Mouse (Mus musculus) heart, embryonic 15.5 days (tissue): ENCODE measurements at regions not wholly inside any gene's neighbourhood (a gene's known extent, or its start where the extent isn't known, plus 50 kb on each side); places are given as distances from the start of the nearest gene placed in this dataset.

Experiments used
- ATAC-seq: fragments of 200-750 bp; cut with Nextera tagmentation; replicated peaks from 2 replicates; pipeline ENCODE4 v1.8.0; 2017; ENCODE audit warnings: low read depth, moderate TSS enrichment; ENCODE audit not compliant: insufficient number of reproducible peaks, insufficient read depth, low FRiP score
- H3K27ac ChIP-seq: fragments of 300-500 bp; sonication (generic); 2 replicates; pipeline ENCODE4 v1.5.1; 2015; ENCODE audit warnings: mild to moderate bottlenecking, inconsistent platforms
- H3K27me3 ChIP-seq: fragments of 300-500 bp; sonication (generic); 2 replicates; pipeline ENCODE4 v1.6.1; 2015; ENCODE audit warnings: inconsistent platforms
- H3K36me3 ChIP-seq: fragments of 300-500 bp; sonication (generic); 2 replicates; pipeline ENCODE4 v1.6.1; 2015; ENCODE audit warnings: mild to moderate bottlenecking, inconsistent platforms
- H3K4me1 ChIP-seq: fragments of 300-500 bp; sonication (generic); replicated peaks from 2 replicates; pipeline ENCODE4 v1.6.1; 2015; ENCODE audit warnings: inconsistent platforms
- H3K4me2 ChIP-seq: fragments of 300-500 bp; sonication (generic); 2 replicates; pipeline ENCODE4 v1.6.1; 2015; ENCODE audit warnings: inconsistent platforms, mild to moderate bottlenecking, moderate library complexity
- H3K4me3 ChIP-seq: fragments of 300-500 bp; sonication (generic); 2 replicates; pipeline ENCODE4 v1.5.1; 2015; ENCODE audit warnings: mild to moderate bottlenecking, inconsistent platforms
- H3K9ac ChIP-seq: fragments of 300-500 bp; sonication (generic); 2 replicates; pipeline ENCODE4 v1.6.1; 2015; ENCODE audit warnings: mild to moderate bottlenecking, inconsistent platforms
- H3K9me3 ChIP-seq: fragments of 300-500 bp; sonication (generic); replicated peaks from 2 replicates; pipeline ENCODE4 v1.6.1; 2016; ENCODE audit warnings: inconsistent platforms
- WGBS: fragments of 180-500 bp; shearing (Covaris S2); methylation state at CpG from one replicate; pipeline ENCODE4 v1.1.7; 2015; ENCODE audit warnings: mixed read lengths; 5-methylcytosine and 5-hydroxymethylcytosine counted together

DNA sequence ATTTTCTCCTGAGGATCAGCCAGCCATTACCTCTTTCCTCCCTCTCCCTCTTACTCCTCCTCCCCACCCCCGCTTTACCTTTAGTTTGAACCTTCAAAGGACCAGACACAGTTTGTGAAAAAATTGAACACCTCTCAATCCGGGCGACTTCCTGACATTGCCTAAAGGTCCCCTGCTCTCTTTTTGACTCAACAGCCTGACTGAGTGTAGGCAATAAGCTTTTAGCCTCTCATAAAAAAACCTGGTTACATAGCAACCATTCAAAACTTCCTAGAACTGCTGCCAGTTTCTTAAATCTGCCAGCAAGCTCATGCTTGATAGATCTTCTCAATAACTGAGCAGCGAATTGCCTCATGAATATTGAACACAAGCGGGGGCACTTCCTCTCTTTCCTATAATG, 71.7 kb downstream of the Zfp945 start:
- H3K27me3 ChIP-seq: no peaks in the 10 kb centered on the region
- H3K4me2 ChIP-seq: no peak overlapping the region
- H3K4me3 ChIP-seq: no peak overlapping the region
- no peak overlapping the region for H3K9ac ChIP-seq
- no peaks in the 10 kb centered on the region for H3K4me1 ChIP-seq
- no peak for ATAC-seq
- H3K27ac ChIP-seq: no peak overlapping the region
- no peaks in the 10 kb centered on the region; the same call in 1 of the 2 replicates for H3K9me3 ChIP-seq
- no peaks in the 10 kb centered on the region; the same call in 1 of the 2 replicates for H3K36me3 ChIP-seq
- WGBS: 77% methylated on average over 5 of the region's 5 CpGs

DNA sequence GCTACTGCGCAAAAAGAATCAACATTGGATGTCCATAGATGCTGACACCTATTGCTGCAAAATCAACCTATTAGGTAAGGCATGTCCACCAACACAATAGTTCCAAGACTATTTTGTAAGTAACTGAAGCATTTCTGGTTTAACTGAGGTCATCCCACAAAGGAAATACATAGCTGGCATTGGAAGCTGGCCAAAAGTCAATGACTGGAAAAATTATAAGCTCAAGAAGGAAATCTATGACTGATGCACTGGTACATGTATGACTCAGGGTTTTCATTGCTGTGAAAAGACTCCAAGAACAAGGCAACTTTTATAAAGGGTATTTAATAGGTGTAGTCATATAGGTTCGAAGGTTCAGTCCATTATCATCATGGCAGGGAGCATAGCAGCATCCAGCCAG, 82.5 kb downstream of the Zfp945 start:
- no peak overlapping the region for H3K4me2 ChIP-seq
- H3K36me3 ChIP-seq: peaks cover 21% of the 10 kb centered on the region
- 89% methylated on average over 2 of the region's 2 CpGs for WGBS
- no peak overlapping the region for H3K9ac ChIP-seq
- H3K27me3 ChIP-seq: no peaks in the 10 kb centered on the region
- no peak overlapping the region for H3K27ac ChIP-seq
- H3K9me3 ChIP-seq: 0 out of 2 replicates have a peak, but pooled peaks cover 8% of the 10 kb centered on the region
- H3K4me1 ChIP-seq: no peaks in the 10 kb centered on the region
- no peak for ATAC-seq
- H3K4me3 ChIP-seq: no peak overlapping the region

DNA sequence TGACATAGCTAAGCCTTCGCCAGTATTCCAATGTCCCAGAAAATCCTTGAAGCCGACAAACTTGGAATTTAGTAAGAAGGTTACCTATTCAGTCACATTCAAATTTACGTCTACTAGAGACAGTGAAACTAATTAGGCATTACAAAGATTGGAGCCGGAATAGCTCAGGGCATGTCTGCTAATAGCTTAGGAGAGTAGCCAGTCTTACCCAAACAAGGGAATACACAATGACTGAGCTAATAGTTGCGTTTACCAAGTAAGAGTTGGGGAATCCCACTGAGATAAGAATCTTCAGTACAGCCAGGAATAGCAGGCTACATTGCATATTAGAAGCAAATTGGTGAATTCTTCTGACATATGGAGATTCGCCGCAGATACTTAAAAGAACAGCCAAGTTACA, 121.2 kb downstream of the Zfp945 start:
- Histone ChIP-seq H3K4me1 (no peaks in the 10 kb centered on the region), H3K4me3 (no peak overlapping the region), H3K4me2 (no peak overlapping the region), H3K27ac (no peak overlapping the region), H3K27me3 (no peaks in the 10 kb centered on the region), H3K9me3 (no peaks in the 10 kb centered on the region), H3K9ac (no peak overlapping the region), H3K36me3 (no peaks in the 10 kb centered on the region)
- 61% methylated on average over 7 of the region's 7 CpGs for WGBS
- no peak for ATAC-seq

DNA sequence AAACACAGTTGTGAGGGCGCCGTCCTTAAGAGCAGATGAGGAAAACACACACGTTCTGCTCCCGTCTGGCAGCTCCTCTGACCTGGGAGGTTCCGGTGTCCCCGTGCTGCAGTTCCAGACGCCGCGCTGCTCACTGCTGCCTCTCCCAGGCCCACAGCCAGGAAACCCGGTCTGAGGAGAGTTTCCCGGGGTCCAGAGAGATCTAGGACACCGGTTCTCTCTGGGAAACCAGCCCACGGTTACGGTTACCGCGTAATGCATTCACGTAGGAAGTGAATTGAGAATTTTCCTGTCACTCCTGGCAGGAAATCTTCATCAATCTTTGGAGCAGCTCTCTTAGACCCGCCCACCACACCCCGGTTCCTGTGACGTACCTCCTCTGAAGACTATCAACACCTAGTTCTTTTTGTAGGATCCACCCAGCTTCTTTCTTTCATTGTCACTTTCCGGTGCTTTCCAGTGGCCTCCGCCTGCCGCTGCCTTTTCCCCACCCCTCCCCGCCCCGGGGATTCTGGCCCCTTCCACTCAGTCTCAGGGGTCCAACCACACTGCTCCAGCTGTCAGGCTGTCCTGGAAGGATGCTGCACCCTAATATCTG, 127.3 kb downstream of the Zfp945 start:
- Histone ChIP-seq H3K4me3 (peak overlapping the region; percentile 69), H3K9me3 (no peaks in the 10 kb centered on the region), H3K27me3 (no peaks in the 10 kb centered on the region), H3K36me3 (peaks cover 4% of the 10 kb centered on the region), H3K9ac (peak overlapping the region; percentile 71), H3K4me1 (peaks cover 9% of the 10 kb centered on the region; the same call in 1 of the 2 replicates), H3K27ac (peak overlapping the region; percentile 82), H3K4me2 (peak overlapping the region; percentile 68)
- WGBS: under 1% methylated on average over 25 of the region's 25 CpGs
- peak; percentile 83 for ATAC-seq

DNA sequence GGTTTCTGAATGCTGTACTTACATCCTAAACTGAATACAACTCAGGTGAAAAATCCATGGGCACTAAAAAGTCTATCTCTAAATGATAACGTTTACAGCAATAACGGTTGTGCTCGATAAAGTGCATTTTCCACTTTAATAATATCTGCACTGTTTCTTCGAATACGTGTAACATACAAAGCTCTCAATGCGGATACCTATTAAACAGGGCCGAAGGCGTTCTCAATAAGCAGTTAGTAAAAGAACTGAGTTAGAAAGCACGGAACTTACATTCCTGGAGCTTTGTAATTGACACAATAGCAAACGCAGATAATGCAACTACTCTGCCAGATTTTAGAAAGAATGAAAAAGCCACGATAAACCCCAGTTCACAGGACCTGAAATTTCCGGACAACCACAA, 127.8 kb downstream of the Zfp945 start:
- peaks cover 4% of the 10 kb centered on the region for H3K36me3 ChIP-seq
- H3K4me2 ChIP-seq: peak overlapping the region; percentile 68
- no peaks in the 10 kb centered on the region for H3K27me3 ChIP-seq
- peaks cover 9% of the 10 kb centered on the region; the same call in 1 of the 2 replicates for H3K4me1 ChIP-seq
- H3K4me3 ChIP-seq: peak overlapping the region; percentile 69
- peak overlapping the region; percentile 82 for H3K27ac ChIP-seq
- no peaks in the 10 kb centered on the region for H3K9me3 ChIP-seq
- H3K9ac ChIP-seq: peak overlapping the region; percentile 71
- 7% methylated on average over 12 of the region's 12 CpGs for WGBS
- ATAC-seq: no peak

DNA sequence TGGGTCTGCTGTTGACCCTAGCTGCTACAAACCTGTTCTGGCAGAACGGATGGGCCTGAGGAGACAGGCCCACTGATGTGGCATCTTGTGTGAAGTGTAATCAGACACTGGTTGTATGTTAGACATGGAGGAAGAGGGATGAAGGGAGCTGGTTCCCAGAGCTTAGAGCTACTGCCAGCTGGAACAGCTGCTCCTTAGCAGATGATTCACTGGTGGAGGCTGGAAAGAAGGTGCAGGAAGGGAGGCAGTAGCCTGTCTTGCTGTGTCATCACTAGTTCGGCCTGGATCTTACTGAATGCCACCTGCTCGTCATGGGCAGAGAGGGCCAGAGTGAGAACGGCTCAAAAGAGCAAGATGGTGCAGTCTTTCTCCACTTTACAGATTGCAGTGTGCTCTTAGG, 130.6 kb downstream of the Zfp945 start:
- no peak overlapping the region for H3K4me3 ChIP-seq
- WGBS: 91% methylated on average over 4 of the region's 4 CpGs
- no peak overlapping the region for H3K9ac ChIP-seq
- ATAC-seq: no peak
- peaks cover 4% of the 10 kb centered on the region for H3K36me3 ChIP-seq
- H3K27me3 ChIP-seq: no peaks in the 10 kb centered on the region
- H3K9me3 ChIP-seq: 0 out of 2 replicates have a peak, but pooled peaks cover 5% of the 10 kb centered on the region
- H3K4me2 ChIP-seq: no peak overlapping the region
- H3K27ac ChIP-seq: no peak overlapping the region
- peaks cover 9% of the 10 kb centered on the region; the same call in 1 of the 2 replicates for H3K4me1 ChIP-seq
